Mouse (Mus musculus) small intestine, adult 2 months (tissue): ENCODE data around the gene B9d2.

Experiments
- CTCF ChIP-seq: fragments of 200-500 bp; IDR thresholded peaks from 2 replicates; pipeline ENCODE4 v1.5.1; 2012; ENCODE audit warnings: low read depth, mild to moderate bottlenecking, control low read depth, inconsistent platforms, low read length, moderate library complexity, mixed read lengths; ENCODE audit not compliant: insufficient replicate concordance, insufficient read length; ENCODE audit errors: extremely low read depth
- POLR2A ChIP-seq: fragments of 200-500 bp; IDR thresholded peaks from 2 replicates; pipeline ENCODE4 v1.6.1; 2012; ENCODE audit warnings: low read depth, mild to moderate bottlenecking, control low read depth, inconsistent platforms, low read length, moderate library complexity

DNA sequence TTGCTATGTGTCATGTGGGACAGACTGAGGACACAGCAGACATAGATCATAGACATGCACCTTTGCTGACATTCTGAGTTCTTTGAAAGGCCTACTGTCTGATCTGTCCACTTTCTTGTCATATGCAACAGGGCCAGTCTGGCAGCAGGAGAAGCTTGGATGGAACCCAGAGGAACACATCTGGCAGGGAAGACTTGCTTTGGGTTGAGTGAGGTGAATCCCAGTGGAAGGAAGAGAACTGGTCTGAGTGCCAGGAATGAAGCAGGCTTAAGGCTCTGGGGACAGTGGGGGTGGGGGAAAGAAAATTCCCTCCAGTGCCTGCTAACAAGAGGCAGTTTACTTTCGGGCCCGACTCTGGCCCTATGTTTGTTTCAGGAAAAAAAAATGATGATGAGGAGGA, 49.3 kb downstream of the B9d2 start:
- no peak for TF ChIP-seq CTCF
- no peak for TF ChIP-seq POLR2A
